Mouse (Mus musculus): ENCODE data around the gene Pdlim5. TPM values are rescaled to one million over a fixed set of nuclear protein-coding genes. Genes with fewer than 3 reads are reported as not detected.

Pdlim5 gene
- polyA plus RNA-seq, 1 experiment from 2014 or later: 16.0 TPM

- ATAC-seq (replicated peaks; ENCODE audit: low FRiP score): no peak
- no peak overlapping the region for H3K4me2 ChIP-seq (ENCODE audit: low read depth, low read length, severe bottlenecking)
- 89% methylated on average over 7 of the region's 7 CpGs for WGBS
These were observed 113.8 kb downstream of the Pdlim5 start for GRCm38 (mm10) chr3:142281656-142282055.

GRCm38 (mm10) chr3:142281093-142281445 lies 114.4 kb downstream of the Pdlim5 start:
- Histone ChIP-seq H3K9me3 (ENCODE audit: control insufficient read depth, low read length) (no peaks in the 10 kb centered on the region), H3K27ac (ENCODE audit: low read depth, low read length) (no peak overlapping the region), H3K36me3 (ENCODE audit: control insufficient read depth, insufficient read depth, low read length) (no peaks in the 10 kb centered on the region), H3K4me3 (ENCODE audit: low read depth, low read length) (no peak overlapping the region), H3K27me3 (ENCODE audit: control insufficient read depth, insufficient read depth, low read length) (no peaks in the 10 kb centered on the region), H3K4me2 (ENCODE audit: low read depth, low read length, severe bottlenecking) (no peak overlapping the region), H3K9ac (ENCODE audit: low read length) (no peak overlapping the region), H3K4me1 (replicated peaks; ENCODE audit: control insufficient read depth, insufficient read depth, low read length) (no peaks in the 10 kb centered on the region)
- DNase-seq (ENCODE audit: low spot score) (no peak), ATAC-seq (replicated peaks; ENCODE audit: low FRiP score) (no peak)
- WGBS: 81% methylated on average over 1 of the region's 1 CpGs

More at GRCm38 (mm10) chr3:142281656-142282055, 113.8 kb downstream of the Pdlim5 start:
- Histone ChIP-seq H3K4me1 (replicated peaks; ENCODE audit: control insufficient read depth, insufficient read depth, low read length) (no peaks in the 10 kb centered on the region), H3K9ac (ENCODE audit: low read length) (no peak overlapping the region), H3K4me3 (ENCODE audit: low read depth, low read length) (no peak overlapping the region), H3K36me3 (ENCODE audit: control insufficient read depth, insufficient read depth, low read length) (no peaks in the 10 kb centered on the region), H3K9me3 (ENCODE audit: control insufficient read depth, low read length) (no peaks in the 10 kb centered on the region), H3K27me3 (ENCODE audit: control insufficient read depth, insufficient read depth, low read length) (no peaks in the 10 kb centered on the region), H3K27ac (ENCODE audit: low read depth, low read length) (no peak overlapping the region)
- DNase-seq (ENCODE audit: low spot score): no peak

DNA sequence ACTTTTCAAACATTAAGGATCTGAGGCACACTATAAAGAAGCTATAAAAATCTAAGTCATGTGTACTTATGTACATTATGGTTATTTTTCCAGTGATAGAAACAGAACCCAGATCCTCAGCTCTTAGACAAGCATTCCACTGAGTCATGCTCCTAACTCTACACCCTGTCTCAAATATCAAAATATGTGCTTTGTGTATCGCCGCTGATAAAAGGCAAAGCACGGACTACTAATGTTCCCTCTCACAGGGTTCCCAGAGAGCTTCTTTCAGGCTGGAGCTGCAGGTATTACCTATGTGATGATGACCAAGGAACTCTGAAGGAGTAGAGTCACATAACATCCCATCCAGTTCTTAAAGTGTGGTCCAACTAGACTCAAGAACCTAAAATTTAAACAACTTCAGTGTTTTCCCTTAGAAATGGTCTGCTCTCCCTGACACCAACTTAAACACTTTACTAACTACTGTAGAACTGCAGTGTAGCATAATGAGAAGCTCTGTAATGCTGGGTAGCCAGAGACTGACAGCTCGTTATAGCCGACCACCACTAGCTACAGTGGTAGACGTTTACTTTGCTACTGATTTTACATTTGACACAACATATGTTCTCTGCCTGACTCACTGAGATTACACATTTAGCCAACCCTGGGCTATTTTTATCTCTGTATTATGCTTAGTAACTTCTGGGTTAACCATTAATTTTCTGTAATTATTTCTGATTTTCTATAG lies 115.0 kb downstream of the Pdlim5 start:
- no peak for DNase-seq (ENCODE audit: low spot score)
- Histone ChIP-seq H3K4me1 (replicated peaks; ENCODE audit: control insufficient read depth, insufficient read depth, low read length) (no peaks in the 10 kb centered on the region), H3K27ac (ENCODE audit: low read depth, low read length) (no peak overlapping the region), H3K27me3 (ENCODE audit: control insufficient read depth, insufficient read depth, low read length) (no peaks in the 10 kb centered on the region), H3K9me3 (ENCODE audit: control insufficient read depth, low read length) (no peaks in the 10 kb centered on the region), H3K9ac (ENCODE audit: low read length) (no peak overlapping the region), H3K36me3 (ENCODE audit: control insufficient read depth, insufficient read depth, low read length) (no peaks in the 10 kb centered on the region), H3K4me2 (ENCODE audit: low read depth, low read length, severe bottlenecking) (no peak overlapping the region), H3K4me3 (ENCODE audit: low read depth, low read length) (no peak overlapping the region)
- no peak for ATAC-seq (replicated peaks; ENCODE audit: low FRiP score)
- WGBS: 76% methylated on average over 6 of the region's 6 CpGs

GRCm38 (mm10) chr3:142279011-142279410 lies 116.5 kb downstream of the Pdlim5 start:
- H3K4me2 ChIP-seq (ENCODE audit: low read depth, low read length, severe bottlenecking): no peak overlapping the region
- H3K9me3 ChIP-seq (ENCODE audit: control insufficient read depth, low read length): no peaks in the 10 kb centered on the region
- ATAC-seq (replicated peaks; ENCODE audit: low FRiP score) (no peak), DNase-seq (ENCODE audit: low spot score) (no peak)
- no peak overlapping the region for H3K4me3 ChIP-seq (ENCODE audit: low read depth, low read length)
- no peaks in the 10 kb centered on the region for H3K27me3 ChIP-seq (ENCODE audit: control insufficient read depth, insufficient read depth, low read length)
- 97% methylated on average over 3 of the region's 3 CpGs for WGBS
- H3K9ac ChIP-seq (ENCODE audit: low read length): no peak overlapping the region
- H3K4me1 ChIP-seq (replicated peaks; ENCODE audit: control insufficient read depth, insufficient read depth, low read length): no peaks in the 10 kb centered on the region
- no peak overlapping the region for H3K27ac ChIP-seq (ENCODE audit: low read depth, low read length)
- no peaks in the 10 kb centered on the region for H3K36me3 ChIP-seq (ENCODE audit: control insufficient read depth, insufficient read depth, low read length)

DNA sequence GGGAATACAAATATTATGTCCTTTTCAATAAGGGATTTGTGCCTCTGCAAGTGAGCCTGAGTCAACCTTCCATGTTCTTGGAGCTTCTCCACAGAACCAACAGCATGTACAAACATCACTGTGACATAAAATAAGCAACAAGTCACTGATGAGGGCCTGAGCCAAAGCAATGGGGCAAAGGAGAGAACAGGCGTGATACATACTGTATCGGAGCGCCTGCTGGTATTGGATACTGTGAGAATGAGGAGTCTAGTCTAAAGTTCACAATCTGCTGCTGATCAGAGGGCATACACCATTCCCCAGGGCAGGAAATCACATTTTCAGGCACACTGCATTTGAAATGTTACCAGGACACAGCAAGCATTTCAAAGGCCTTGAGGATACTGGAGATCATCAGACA lies 119.0 kb downstream of the Pdlim5 start:
- no peaks in the 10 kb centered on the region for H3K9me3 ChIP-seq (ENCODE audit: control insufficient read depth, low read length)
- DNase-seq (ENCODE audit: low spot score): no peak
- H3K27ac ChIP-seq (ENCODE audit: low read depth, low read length): no peak overlapping the region
- H3K36me3 ChIP-seq (ENCODE audit: control insufficient read depth, insufficient read depth, low read length): no peaks in the 10 kb centered on the region
- no peak overlapping the region for H3K4me3 ChIP-seq (ENCODE audit: low read depth, low read length)
- no peaks in the 10 kb centered on the region for H3K4me1 ChIP-seq (replicated peaks; ENCODE audit: control insufficient read depth, insufficient read depth, low read length)
- no peak overlapping the region for H3K4me2 ChIP-seq (ENCODE audit: low read depth, low read length, severe bottlenecking)
- ATAC-seq (replicated peaks; ENCODE audit: low FRiP score): no peak
- 90% methylated on average over 3 of the region's 3 CpGs for WGBS
- H3K9ac ChIP-seq (ENCODE audit: low read length): no peak overlapping the region
- H3K27me3 ChIP-seq (ENCODE audit: control insufficient read depth, insufficient read depth, low read length): no peaks in the 10 kb centered on the region

GRCm38 (mm10) chr3:142274993-142275392 lies 120.5 kb downstream of the Pdlim5 start:
- Histone ChIP-seq H3K4me1 (replicated peaks; ENCODE audit: control insufficient read depth, insufficient read depth, low read length) (no peaks in the 10 kb centered on the region), H3K36me3 (ENCODE audit: control insufficient read depth, insufficient read depth, low read length) (no peaks in the 10 kb centered on the region), H3K9me3 (ENCODE audit: control insufficient read depth, low read length) (no peaks in the 10 kb centered on the region), H3K27me3 (ENCODE audit: control insufficient read depth, insufficient read depth, low read length) (no peaks in the 10 kb centered on the region), H3K27ac (ENCODE audit: low read depth, low read length) (no peak overlapping the region), H3K4me2 (ENCODE audit: low read depth, low read length, severe bottlenecking) (no peak overlapping the region), H3K4me3 (ENCODE audit: low read depth, low read length) (no peak overlapping the region), H3K9ac (ENCODE audit: low read length) (no peak overlapping the region)
- no peak for ATAC-seq (replicated peaks; ENCODE audit: low FRiP score)
- DNase-seq (ENCODE audit: low spot score): no peak
- 0% methylated on average over 1 of the region's 1 CpGs for WGBS

GRCm38 (mm10) chr3:142274451-142274850 lies 121.0 kb downstream of the Pdlim5 start:
- no peaks in the 10 kb centered on the region for H3K27me3 ChIP-seq (ENCODE audit: control insufficient read depth, insufficient read depth, low read length)
- H3K9me3 ChIP-seq (ENCODE audit: control insufficient read depth, low read length): no peaks in the 10 kb centered on the region
- no peaks in the 10 kb centered on the region for H3K36me3 ChIP-seq (ENCODE audit: control insufficient read depth, insufficient read depth, low read length)
- H3K9ac ChIP-seq (ENCODE audit: low read length): no peak overlapping the region
- H3K4me1 ChIP-seq (replicated peaks; ENCODE audit: control insufficient read depth, insufficient read depth, low read length): no peaks in the 10 kb centered on the region
- WGBS: 92% methylated on average over 3 of the region's 3 CpGs
- H3K4me3 ChIP-seq (ENCODE audit: low read depth, low read length): no peak overlapping the region
- H3K27ac ChIP-seq (ENCODE audit: low read depth, low read length): no peak overlapping the region
- ATAC-seq (replicated peaks; ENCODE audit: low FRiP score) (0 out of 2 replicates have a peak, but pooled peaks have one; percentile 28), DNase-seq (ENCODE audit: low spot score) (no peak)
- no peak overlapping the region for H3K4me2 ChIP-seq (ENCODE audit: low read depth, low read length, severe bottlenecking)

DNA sequence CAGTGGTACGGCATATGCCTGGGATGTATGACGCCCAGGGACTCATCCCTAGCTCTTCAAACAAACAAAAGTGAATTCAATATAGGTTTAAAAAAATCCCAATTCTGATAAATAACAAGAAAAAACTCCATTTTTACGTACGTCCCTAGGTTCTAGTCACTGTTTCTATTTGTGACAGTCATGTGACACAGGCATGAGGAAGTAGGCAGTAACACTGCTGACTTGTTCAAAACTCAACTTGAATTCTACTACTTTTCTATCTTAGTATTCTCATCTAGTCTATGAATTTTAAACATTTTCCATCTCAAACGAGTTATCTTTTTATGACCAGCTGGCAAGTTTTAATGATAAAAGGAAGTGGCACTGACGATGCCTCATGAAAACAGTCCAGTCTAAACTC lies 122.2 kb downstream of the Pdlim5 start:
- Histone ChIP-seq H3K4me1 (replicated peaks; ENCODE audit: control insufficient read depth, insufficient read depth, low read length) (no peaks in the 10 kb centered on the region), H3K36me3 (ENCODE audit: control insufficient read depth, insufficient read depth, low read length) (no peaks in the 10 kb centered on the region), H3K4me2 (ENCODE audit: low read depth, low read length, severe bottlenecking) (no peak overlapping the region), H3K9me3 (ENCODE audit: control insufficient read depth, low read length) (no peaks in the 10 kb centered on the region), H3K27me3 (ENCODE audit: control insufficient read depth, insufficient read depth, low read length) (no peaks in the 10 kb centered on the region), H3K27ac (ENCODE audit: low read depth, low read length) (no peak overlapping the region), H3K4me3 (ENCODE audit: low read depth, low read length) (no peak overlapping the region), H3K9ac (ENCODE audit: low read length) (no peak overlapping the region)
- DNase-seq (ENCODE audit: low spot score) (no peak), ATAC-seq (replicated peaks; ENCODE audit: low FRiP score) (no peak)
- 93% methylated on average over 6 of the region's 6 CpGs for WGBS

- no peak overlapping the region for H3K4me2 ChIP-seq (ENCODE audit: low read depth, low read length, severe bottlenecking)
- H3K36me3 ChIP-seq (ENCODE audit: control insufficient read depth, insufficient read depth, low read length): no peaks in the 10 kb centered on the region
- H3K27ac ChIP-seq (ENCODE audit: low read depth, low read length): no peak overlapping the region
- no peaks in the 10 kb centered on the region for H3K27me3 ChIP-seq (ENCODE audit: control insufficient read depth, insufficient read depth, low read length)
- H3K9ac ChIP-seq (ENCODE audit: low read length): no peak overlapping the region
- H3K4me3 ChIP-seq (ENCODE audit: low read depth, low read length): no peak overlapping the region
- no peak for DNase-seq (ENCODE audit: low spot score)
- ATAC-seq (replicated peaks; ENCODE audit: low FRiP score): no peak
- no peaks in the 10 kb centered on the region for H3K9me3 ChIP-seq (ENCODE audit: control insufficient read depth, low read length)
- no peaks in the 10 kb centered on the region for H3K4me1 ChIP-seq (replicated peaks; ENCODE audit: control insufficient read depth, insufficient read depth, low read length)
- 60% methylated on average over 2 of the region's 2 CpGs for WGBS
These were observed 139.1 kb downstream of the Pdlim5 start for GRCm38 (mm10) chr3:142256371-142256770.
